In the genomic region with DNA sequence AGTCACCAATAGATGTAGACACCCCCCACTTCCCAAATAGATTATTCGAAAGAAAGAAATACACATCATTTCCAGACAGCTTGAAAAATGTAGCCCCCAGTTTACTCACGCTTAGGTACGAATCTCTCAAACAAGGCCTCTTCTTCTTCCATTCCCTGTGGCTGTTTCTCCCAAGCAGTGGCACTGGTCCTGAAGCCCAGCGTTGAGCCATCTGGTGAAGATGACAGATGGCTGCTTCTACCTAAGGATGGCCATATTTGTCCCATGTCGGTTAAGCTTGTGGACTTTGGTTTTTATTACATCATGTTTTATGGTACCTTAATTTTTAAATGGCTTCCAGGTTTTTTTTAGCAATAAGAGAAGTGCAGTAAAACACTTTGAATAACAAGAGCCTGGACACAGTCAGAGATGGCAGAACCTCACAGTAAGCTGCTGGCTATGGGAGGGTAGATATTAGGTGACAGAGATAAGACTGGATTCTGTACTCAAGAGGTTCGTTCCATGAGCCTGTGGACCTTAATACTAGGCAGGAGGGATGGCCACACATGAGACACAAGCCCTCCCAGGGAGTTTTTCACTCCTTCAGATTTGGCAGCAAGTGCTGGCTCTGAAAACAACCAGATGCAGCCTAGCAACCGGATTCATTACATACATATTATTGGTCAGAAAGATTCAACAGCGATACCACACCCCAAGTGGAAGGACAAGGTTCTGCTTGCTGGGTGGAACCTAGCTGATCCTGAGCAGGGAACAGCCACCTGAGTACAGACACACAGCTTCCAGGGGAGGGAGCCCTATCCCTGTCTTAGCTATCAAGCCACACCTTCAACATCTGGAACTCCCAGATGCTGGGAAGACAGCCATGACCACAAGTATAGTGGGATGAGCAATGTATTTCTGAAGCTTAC, we compare ENCODE assay signal across 9 mouse cellular contexts. TPM values are rescaled to one million over a fixed set of nuclear protein-coding genes. Genes with fewer than 3 reads are reported as not detected.
DNase-seq lines count a peak whose midpoint lies in the region; ATAC-seq lines count a peak whose summit lies in the region.
"Had no signal": no experiment of that assay in that cellular context is flagged by ENCODE, and none has a peak within 500 bp of the region (broad histone marks: within the 10 kb centered on the region; RNA-seq: fewer than 3 reads in every experiment).

No protein-coding gene starts in this region.

- H3K36me3 ChIP-seq in midbrain, embryonic 14.5 days (ENCODE audit: control insufficient read depth, insufficient read depth, low read length), result no peaks in the 10 kb centered on the region
- H3K36me3 ChIP-seq in forebrain, embryonic 12.5 days (replicated peaks), result no peaks in the 10 kb centered on the region
- H3K36me3 ChIP-seq: heart, embryonic 15.5 days had no signal

- no peak overlapping the region for H3K27ac ChIP-seq in midbrain, embryonic 14.5 days (replicated peaks; ENCODE audit: low read depth, low read length)
- H3K27ac ChIP-seq in forebrain, embryonic 12.5 days, result no peak overlapping the region
- H3K27ac ChIP-seq: heart, embryonic 15.5 days had no signal

- no peak overlapping the region for H3K4me3 ChIP-seq in midbrain, embryonic 14.5 days (replicated peaks; ENCODE audit: low read depth, low read length)
- H3K4me3 ChIP-seq in forebrain, embryonic 12.5 days (replicated peaks), result no peak overlapping the region
- H3K4me3 ChIP-seq: heart, embryonic 15.5 days had no signal

- no peak overlapping the region for H3K4me2 ChIP-seq in midbrain, embryonic 14.5 days (ENCODE audit: low read length)
- H3K4me2 ChIP-seq in forebrain, embryonic 12.5 days, result no peak overlapping the region
- H3K4me2 ChIP-seq: heart, embryonic 15.5 days had no signal

- H3K4me1 ChIP-seq in midbrain, embryonic 14.5 days (ENCODE audit: control insufficient read depth, insufficient read depth, low read length), result no peaks in the 10 kb centered on the region
- H3K4me1 ChIP-seq in forebrain, embryonic 12.5 days, result no peaks in the 10 kb centered on the region
- H3K4me1 ChIP-seq: heart, embryonic 15.5 days had no signal

- no peaks in the 10 kb centered on the region for H3K27me3 ChIP-seq in midbrain, embryonic 14.5 days (ENCODE audit: control insufficient read depth, insufficient read depth, low read length)
- no peaks in the 10 kb centered on the region for H3K27me3 ChIP-seq in forebrain, embryonic 12.5 days
- H3K27me3 ChIP-seq: heart, embryonic 15.5 days had no signal

- no peak overlapping the region for H3K9ac ChIP-seq in midbrain, embryonic 14.5 days (replicated peaks; ENCODE audit: low read length)
- H3K9ac ChIP-seq in forebrain, embryonic 12.5 days, result no peak overlapping the region
- H3K9ac ChIP-seq: heart, embryonic 15.5 days had no signal

- no peaks in the 10 kb centered on the region for H3K9me3 ChIP-seq in midbrain, embryonic 14.5 days (ENCODE audit: control insufficient read depth, low read length)
- H3K9me3 ChIP-seq in forebrain, embryonic 12.5 days, result no peaks in the 10 kb centered on the region
- H3K9me3 ChIP-seq: heart, embryonic 15.5 days had no signal

- no peak for ATAC-seq in midbrain, embryonic 14.5 days (ENCODE audit: low FRiP score, low TSS enrichment)
- ATAC-seq in megakaryocyte progenitor cell, adult 5-6 weeks (replicated peaks; ENCODE audit: poor library complexity), result no peak
- ATAC-seq in forebrain, embryonic 12.5 days (ENCODE audit: low FRiP score), result no peak

- peak; percentile 23 for DNase-seq in layer of hippocampus, adult 11-12 months (ENCODE audit: low spot score)
- no peak for DNase-seq in layer of hippocampus, postnatal 36 days
- DNase-seq in cerebellum, adult 11-12 months, result peak; percentile 35
- DNase-seq in kidney, adult 8-10 months, result peak; percentile 48 to 55
- DNase-seq in lung, postnatal 10 days, result peak; percentile 43
- no peak for DNase-seq in midbrain, embryonic 14.5 days

- 83% methylated on average over 8 of the region's 8 CpGs for WGBS in midbrain, embryonic 14.5 days
- 78% methylated on average over 8 of the region's 8 CpGs for WGBS in forebrain, embryonic 12.5 days

RNA-seq across cellular contexts. Expression of a gene that starts 59.4 kb away (rescaled TPM):
- total RNA-seq in layer of hippocampus, postnatal 36 days (2021), result not detected
- 0.18 TPM in 1 of 2 replicates, not detected in the other for polyA plus RNA-seq in midbrain, embryonic 14.5 days (2014; fragmentation: Nextera tagmentation; extraction: Ambion mirVana)
- not detected in 2 replicates for total RNA-seq in megakaryocyte progenitor cell, adult 5-6 weeks (2015)
- total RNA-seq in megakaryocyte progenitor cell, adult 5-6 weeks (2017), result not detected in 2 replicates
- polyA plus RNA-seq in forebrain, embryonic 12.5 days (2016; fragmentation: Nextera tagmentation; extraction: Ambion mirVana), result 0.20 and 0.76 TPM in 2 replicates

Comparison
In these comparisons a context has a peak if more than half of its experiments do, and no peak if none do; other contexts are left out.
1. DNase-seq: peak in layer of hippocampus, adult 11-12 months (single experiment), cerebellum, adult 11-12 months (single experiment), kidney, adult 8-10 months (2 of 2) and lung, postnatal 10 days (single experiment); none in layer of hippocampus, postnatal 36 days (0 of 2) and midbrain, embryonic 14.5 days (single experiment).